Mouse (Mus musculus) MEL (cell line): ENCODE data around the gene G430095P16Rik.

Source experiments
- CHD2 ChIP-seq: IDR thresholded peaks from 2 replicates; pipeline ENCODE4 v1.6.1; 2011; ENCODE audit warnings: low read length, improper control_type of control experiment
- CTCF ChIP-seq, 3 experiments: IDR thresholded peaks in 2 of 3; conservative IDR thresholded peaks in 1 of 3; 2 replicates each; pipeline ENCODE4 v1.5.1; 2011 to 2012; ENCODE audit warnings: low read length in 3 of 3, low read depth in 2 of 3, mild to moderate bottlenecking in 2 of 3, improper control_type of control experiment in 1 of 3, inconsistent platforms in 1 of 3, mixed read lengths in 1 of 3, moderate library complexity in 1 of 3; ENCODE audit not compliant: control insufficient read depth in 1 of 3, insufficient read depth in 1 of 3, poor library complexity in 1 of 3, severe bottlenecking in 1 of 3
- E2F4 ChIP-seq: IDR thresholded peaks from 2 replicates; pipeline ENCODE4 v1.6.1; 2011; ENCODE audit warnings: low read depth, low read length, improper control_type of control experiment, borderline replicate concordance
- EP300 ChIP-seq, 2 experiments: IDR thresholded peaks; 2 replicates each; pipeline ENCODE4 v1.6.1; 2011; ENCODE audit warnings: improper control_type of control experiment in 2 of 2, low read length in 2 of 2, low read depth in 1 of 2, mild to moderate bottlenecking in 1 of 2
- HCFC1 ChIP-seq: IDR thresholded peaks from 2 replicates; pipeline ENCODE4 v1.6.1; 2012; ENCODE audit warnings: low read depth, mild to moderate bottlenecking, inconsistent platforms, low read length, improper control_type of control experiment, moderate library complexity
- MAZ ChIP-seq: IDR thresholded peaks from 2 replicates; pipeline ENCODE4 v1.6.1; 2012; ENCODE audit warnings: low read depth, mild to moderate bottlenecking, inconsistent platforms, low read length, improper control_type of control experiment
- POLR2A ChIP-seq, 2 experiments: IDR thresholded peaks; 2 replicates each; pipeline ENCODE4 v1.6.1; 2011 to 2012; ENCODE audit warnings: low read length in 2 of 2, mild to moderate bottlenecking in 2 of 2, control low read depth in 1 of 2, improper control_type of control experiment in 1 of 2, low read depth in 1 of 2, moderate library complexity in 1 of 2; ENCODE audit not compliant: control insufficient read depth in 1 of 2, insufficient read depth in 1 of 2, poor library complexity in 1 of 2
- RCOR1 ChIP-seq: IDR thresholded peaks from 2 replicates; pipeline ENCODE4 v1.6.1; 2012; ENCODE audit warnings: low read depth, mild to moderate bottlenecking, inconsistent platforms, low read length, improper control_type of control experiment
- SIN3A ChIP-seq: IDR thresholded peaks from 2 replicates; pipeline ENCODE4 v1.6.1; 2012; ENCODE audit warnings: low read length, improper control_type of control experiment, inconsistent platforms
- TBP ChIP-seq: IDR thresholded peaks from 2 replicates; pipeline ENCODE4 v1.8.0; 2011; ENCODE audit warnings: low read depth, low read length, improper control_type of control experiment
- USF1 ChIP-seq: IDR thresholded peaks from 2 replicates; pipeline ENCODE4 v1.6.1; 2014; ENCODE audit warnings: low read depth, mild to moderate bottlenecking, inconsistent platforms, low read length, improper control_type of control experiment, moderate library complexity
- USF2 ChIP-seq, 2 experiments: IDR thresholded peaks; 2 replicates each; pipeline ENCODE4 v1.6.1; 2011 to 2012; ENCODE audit warnings: improper control_type of control experiment in 2 of 2, low read length in 2 of 2, borderline replicate concordance in 1 of 2, inconsistent platforms in 1 of 2, low read depth in 1 of 2, mild to moderate bottlenecking in 1 of 2; ENCODE audit not compliant: insufficient read depth in 1 of 2
- ZKSCAN1 ChIP-seq: IDR thresholded peaks from 2 replicates; pipeline ENCODE4 v1.6.1; 2012; ENCODE audit warnings: low read depth, mild to moderate bottlenecking, inconsistent platforms, low read length, improper control_type of control experiment, moderate library complexity
- ZNF384 ChIP-seq: IDR thresholded peaks from 2 replicates; pipeline ENCODE4 v1.6.1; 2012; ENCODE audit warnings: low read depth, mild to moderate bottlenecking, inconsistent platforms, low read length, improper control_type of control experiment

DNA sequence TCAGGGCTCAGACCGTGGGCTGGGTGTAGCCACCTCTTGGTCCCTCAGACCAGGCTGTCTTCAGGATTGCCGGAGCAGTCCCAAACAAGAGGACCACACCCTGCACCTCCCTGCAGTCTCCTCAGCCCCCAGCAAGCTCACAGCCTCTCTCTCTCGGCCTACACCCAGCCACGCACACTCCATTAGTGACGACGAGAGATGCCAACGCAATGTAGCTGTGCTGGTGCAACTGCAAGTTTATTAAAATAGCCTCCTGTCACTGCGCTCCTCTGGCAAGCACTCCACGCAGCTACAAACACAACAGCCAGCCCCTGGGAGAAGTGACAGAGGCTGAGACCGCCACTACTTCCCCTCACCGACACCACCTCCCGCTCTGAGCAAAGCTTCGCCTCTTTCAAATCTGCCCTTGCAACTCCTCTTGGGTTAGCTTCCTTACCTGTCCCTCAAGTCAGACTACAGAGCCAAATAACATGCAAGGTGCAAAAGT is 52.3 kb downstream of the G430095P16Rik start:
- TF ChIP-seq CTCF (IDR thresholded peaks at IDR 0.05 in 2 of 3, conservative IDR thresholded peaks at IDR 0.05 in 1 of 3; ENCODE audit: control insufficient read depth in 1 of 3, insufficient read depth in 1 of 3, low read depth in 2 of 3, low read length in 3 of 3, poor library complexity in 1 of 3, severe bottlenecking in 1 of 3): no peak
- no peak for TF ChIP-seq HCFC1
- TF ChIP-seq CHD2: no peak
- no peak for TF ChIP-seq E2F4
- no peak for TF ChIP-seq RCOR1
- TF ChIP-seq ZKSCAN1: no peak
- TF ChIP-seq USF1: no peak
- TF ChIP-seq SIN3A: no peak
- no peak for TF ChIP-seq EP300 (IDR thresholded peaks at IDR 0.05; ENCODE audit: low read depth in 1 of 2, low read length in 2 of 2)
- TF ChIP-seq USF2 (IDR thresholded peaks at IDR 0.05; ENCODE audit: borderline replicate concordance in 1 of 2, insufficient read depth in 1 of 2, low read depth in 1 of 2, low read length in 2 of 2): no peak
- TF ChIP-seq MAZ: no peak
- no peak for TF ChIP-seq TBP
- no peak for TF ChIP-seq POLR2A (IDR thresholded peaks at IDR 0.05; ENCODE audit: control insufficient read depth in 1 of 2, insufficient read depth in 1 of 2, low read depth in 1 of 2, low read length in 2 of 2, poor library complexity in 1 of 2)
- no peak for TF ChIP-seq ZNF384
